Mouse (Mus musculus): ENCODE data around the gene Eno4.

DNA sequence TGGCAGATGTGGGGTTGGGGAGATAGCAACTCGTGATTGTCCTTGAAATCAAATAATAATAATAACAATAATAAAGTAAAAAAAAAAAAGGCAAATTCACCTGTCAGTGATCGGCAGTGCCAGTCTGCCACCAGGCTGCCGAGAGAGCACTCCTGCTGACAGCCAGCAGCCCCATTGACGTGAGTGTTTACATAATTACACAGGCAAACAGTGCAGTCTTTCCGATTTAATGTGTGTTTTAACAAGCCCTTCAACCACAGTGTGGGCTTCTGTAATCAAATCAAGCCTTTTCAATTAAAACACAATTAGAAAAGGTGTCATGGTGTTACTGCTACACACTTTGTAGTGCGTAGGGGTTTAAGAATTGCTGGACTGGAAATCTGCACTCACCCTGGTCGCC, 24.1 kb upstream of the Eno4 start:
- TF ChIP-seq GATA1 (IDR thresholded peaks at IDR 0.05; ENCODE audit: borderline replicate concordance, low read length) = no peak
- no peak for TF ChIP-seq FLI1 (IDR thresholded peaks at IDR 0.05; ENCODE audit: low read length)
